Mouse (Mus musculus) 416B (cell line): ENCODE measurements around the gene Prps1l3.

ENCODE experiments used
- DNase-seq: peaks from one replicate; pipeline ENCODE4 v3.0.0; 2011; ENCODE audit warnings: low read depth

The Prps1l3 gene

GRCm38 (mm10) chr12:57243671-57244495 is 13.7 kb downstream of the Prps1l3 start:
- DNase-seq, result peak; percentile 69

- peak; percentile 66 for DNase-seq
These were observed 28.4 kb downstream of the Prps1l3 start for GRCm38 (mm10) chr12:57258572-57258971.

GRCm38 (mm10) chr12:57275456-57275855 is 45.2 kb downstream of the Prps1l3 start:
- no peak for DNase-seq

- peak; percentile 82 for DNase-seq
These were observed 51.2 kb downstream of the Prps1l3 start for GRCm38 (mm10) chr12:57281155-57282114.

GRCm38 (mm10) chr12:57285303-57286059 is 55.3 kb downstream of the Prps1l3 start:
- peak; percentile 62 for DNase-seq
